ENCODE assay signal across 18 mouse cellular contexts in the genomic region with DNA sequence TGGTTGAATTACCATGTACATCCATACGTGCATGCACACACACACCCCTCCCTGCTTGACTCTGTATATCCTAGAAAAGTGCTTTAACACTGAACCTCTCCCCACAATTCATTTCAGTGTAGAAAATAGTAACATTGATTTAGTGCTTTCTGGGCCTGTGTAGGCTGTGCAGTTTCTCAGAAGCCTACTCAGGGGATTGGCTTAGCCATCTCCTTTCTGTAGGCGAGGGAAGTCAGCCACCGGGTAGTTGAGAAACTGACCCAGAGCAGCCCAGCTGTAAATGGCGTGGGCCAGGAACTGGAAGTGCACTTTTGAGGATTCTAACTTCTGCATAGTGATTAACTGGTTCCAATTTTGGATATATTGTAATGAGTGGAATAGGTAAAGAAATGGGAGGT. TPM values are rescaled to one million over a fixed set of nuclear protein-coding genes. Genes with fewer than 3 reads are reported as not detected.
DNase-seq lines count a peak whose midpoint lies in the region; ATAC-seq and TF ChIP-seq lines count a peak whose summit lies in the region.
"Had no signal": no experiment of that assay in that cellular context is flagged by ENCODE, and none has a peak within 500 bp of the region (broad histone marks: within the 10 kb centered on the region; RNA-seq: fewer than 3 reads in every experiment).

No protein-coding gene starts in this region.

- no peak for ATAC-seq in kidney, postnatal 0 days (replicated peaks; ENCODE audit: low FRiP score, low read depth)
- no peak for ATAC-seq in liver, postnatal 0 days
- ATAC-seq: midbrain, embryonic 16.5 days had no signal

- H3K9me3 ChIP-seq in kidney, postnatal 0 days (replicated peaks; ENCODE audit: low read length): no peaks in the 10 kb centered on the region
- no peaks in the 10 kb centered on the region for H3K9me3 ChIP-seq in liver, postnatal 0 days (ENCODE audit: low read length)
- H3K9me3 ChIP-seq: forebrain, embryonic 10.5 days; neural tube, embryonic 15.5 days had no signal

- no peak overlapping the region for H3K4me2 ChIP-seq in kidney, postnatal 0 days (ENCODE audit: low read length)
- no peak overlapping the region for H3K4me2 ChIP-seq in liver, postnatal 0 days (ENCODE audit: low read depth, low read length)
- H3K4me2 ChIP-seq: neural tube, embryonic 15.5 days had no signal

- H3K4me3 ChIP-seq in kidney, postnatal 0 days (replicated peaks; ENCODE audit: low read depth, low read length): no peak overlapping the region
- no peak overlapping the region for H3K4me3 ChIP-seq in liver, postnatal 0 days (ENCODE audit: low read depth, low read length)
- H3K4me3 ChIP-seq: forebrain, embryonic 10.5 days; limb, embryonic 12.5 days; neural tube, embryonic 15.5 days had no signal

- peak; percentile 88 for DNase-seq in heart, adult 11 months
- DNase-seq in heart, postnatal 10 days: no peak
- peak; percentile 48 for DNase-seq in kidney, postnatal 0 days (ENCODE audit: low spot score)
- DNase-seq in kidney, postnatal 4 days: no peak
- DNase-seq in brain, adult 2 months (ENCODE audit: low read depth, low spot score): peak; percentile 32
- DNase-seq in liver, postnatal 0 days: no peak
- no peak for DNase-seq in cerebellum, postnatal 14 days
- no peak for DNase-seq in left cerebral cortex, postnatal 10 days (ENCODE audit: extremely low spot score in 1 of 2, low spot score in 2 of 2)
- DNase-seq: B cell, adult 2 months; cerebellum, adult 9-11 months; retina, postnatal 1 day; spleen, adult 18-20 months; thymus, postnatal 4 days had no signal

- TF ChIP-seq EP300 in liver, postnatal 0 days (IDR thresholded peaks at IDR 0.05; ENCODE audit: low read depth): no peak

- intact Hi-C loops in heart, postnatal 10 days (cut with DNase I): loop anchor here (2.0 kb wide), 1 partner anchor 25 kb away; no protein-coding TSS in a partner anchor
- intact Hi-C loops in left cerebral cortex, postnatal 10 days (cut with DNase I): no loop called here

- peaks cover 20% of the 10 kb centered on the region; the same call in 1 of the 2 replicates for H3K36me3 ChIP-seq in kidney, postnatal 0 days (ENCODE audit: insufficient read depth, low read length)
- H3K36me3 ChIP-seq in liver, postnatal 0 days (replicated peaks; ENCODE audit: insufficient read depth, low read length): peaks cover 16% of the 10 kb centered on the region

- WGBS in kidney, postnatal 0 days: 57% methylated on average over 4 of the region's 4 CpGs
- WGBS in liver, postnatal 0 days (ENCODE audit: insufficient replicate concordance): 64% methylated on average over 4 of the region's 4 CpGs

- no peaks in the 10 kb centered on the region for H3K27me3 ChIP-seq in kidney, postnatal 0 days (ENCODE audit: insufficient read depth, low read length)
- no peaks in the 10 kb centered on the region for H3K27me3 ChIP-seq in liver, postnatal 0 days (ENCODE audit: insufficient read depth, low read length)
- H3K27me3 ChIP-seq: limb, embryonic 12.5 days; neural tube, embryonic 15.5 days had no signal

- H3K27ac ChIP-seq in kidney, postnatal 0 days: 0 out of 2 replicates have a peak overlapping the region, but pooled peaks have one; percentile 1
- no peak overlapping the region for H3K27ac ChIP-seq in liver, postnatal 0 days (ENCODE audit: low read depth)
- H3K27ac ChIP-seq: forebrain, embryonic 10.5 days; limb, embryonic 12.5 days; macrophage; neural tube, embryonic 15.5 days had no signal

- H3K9ac ChIP-seq in kidney, postnatal 0 days (ENCODE audit: low read depth, low read length): no peak overlapping the region
- peak overlapping the region; percentile 36; the same call in 1 of the 2 replicates for H3K9ac ChIP-seq in liver, postnatal 0 days (replicated peaks)
- H3K9ac ChIP-seq: limb, embryonic 12.5 days; neural tube, embryonic 15.5 days had no signal

- 0 out of 2 replicates have a peak, but pooled peaks cover 5% of the 10 kb centered on the region for H3K4me1 ChIP-seq in kidney, postnatal 0 days (replicated peaks; ENCODE audit: insufficient read depth, low read length)
- H3K4me1 ChIP-seq in liver, postnatal 0 days (ENCODE audit: insufficient read depth): peaks cover 32% of the 10 kb centered on the region

- TF ChIP-seq CTCF in kidney, postnatal 0 days (IDR thresholded peaks at IDR 0.05; ENCODE audit: low read depth): no peak
- TF ChIP-seq CTCF in liver, postnatal 0 days (IDR thresholded peaks at IDR 0.05; ENCODE audit: low read depth): no peak

RNA-seq across cellular contexts. Expression of gene Plpp1, which starts 9.7 kb away (rescaled TPM):
- 10 to 100 TPM; 89.0 to 90.0 TPM for total RNA-seq in heart, postnatal 10 days (2021)
- 135 TPM in 2 replicates for polyA plus RNA-seq in kidney, postnatal 0 days (2015; fragmentation: Nextera tagmentation; extraction: Ambion mirVana)
- polyA plus RNA-seq in liver, postnatal 0 days (2015; fragmentation: Nextera tagmentation; extraction: Ambion mirVana): 44.6 and 55.4 TPM in 2 replicates
- 10 to 100 TPM; 30.0 to 30.1 TPM for total RNA-seq in left cerebral cortex, postnatal 10 days (2021)

Comparison
In these comparisons a context has a peak if more than half of its experiments do, and no peak if none do; other contexts are left out.
1. DNase-seq: peak in heart, adult 11 months (single experiment), kidney, postnatal 0 days (single experiment) and brain, adult 2 months (single experiment); none in heart, postnatal 10 days (0 of 2), kidney, postnatal 4 days (0 of 2), liver, postnatal 0 days (single experiment), cerebellum, postnatal 14 days (0 of 2) and left cerebral cortex, postnatal 10 days (0 of 2).